Mouse (Mus musculus) cerebellum, postnatal 36 days (tissue): ENCODE measurements around the gene Ntm.

ENCODE experiments used
- DNase-seq, 2 experiments: peaks; one replicate each; pipeline ENCODE4 v3.0.0; 2021 to 2022; ENCODE audit warnings: mixed read lengths in 2 of 2

Ntm gene

GRCm38 (mm10) chr9:29791199-29791915 lies 171.6 kb downstream of the Ntm start:
- DNase-seq: peak; percentile 79 to 82

- no peak for DNase-seq
Measured at GRCm38 (mm10) chr9:29790017-29790416, 172.9 kb downstream of the Ntm start.

DNA sequence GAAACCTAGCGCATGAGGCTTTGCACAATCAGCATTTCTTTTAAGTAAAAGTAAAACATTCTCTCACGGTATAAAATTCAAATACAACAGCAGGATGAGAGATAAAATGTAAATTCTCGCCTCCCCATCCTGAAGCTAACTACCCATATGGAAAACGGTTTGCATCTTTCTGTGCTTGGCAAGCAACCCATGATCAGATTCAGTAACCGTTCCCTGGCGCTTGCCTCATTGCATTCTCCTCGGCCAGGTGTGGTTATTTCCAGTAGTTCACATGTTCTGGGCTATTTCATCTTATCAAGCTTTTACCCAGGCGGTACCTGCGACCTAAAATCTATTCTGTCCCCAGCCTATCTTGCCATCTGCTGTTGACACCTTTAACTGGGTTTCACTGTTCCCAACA lies 174.1 kb downstream of the Ntm start:
- no peak for DNase-seq

DNA sequence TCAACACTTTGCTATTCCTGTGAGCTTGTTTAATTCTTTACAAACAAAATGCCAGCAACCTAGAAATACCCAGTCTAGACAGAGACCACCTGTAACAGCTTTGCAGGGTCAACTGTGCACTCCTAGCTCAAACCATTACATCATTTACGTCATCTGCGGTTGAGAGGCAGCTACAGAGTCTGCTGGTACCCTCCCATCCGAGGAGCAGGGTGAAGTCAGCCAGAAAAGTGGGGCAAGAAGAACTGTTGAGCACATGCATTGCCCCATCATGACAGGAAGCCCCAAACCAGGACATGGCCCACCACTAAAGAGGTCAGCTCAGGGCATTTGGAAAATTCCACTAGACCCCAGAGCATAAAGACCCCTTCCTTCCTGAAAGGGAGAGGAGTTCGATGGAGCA lies 175.5 kb downstream of the Ntm start:
- no peak for DNase-seq

GRCm38 (mm10) chr9:29782697-29783096 lies 180.2 kb downstream of the Ntm start:
- DNase-seq: no peak

GRCm38 (mm10) chr9:29779739-29780138 lies 183.2 kb downstream of the Ntm start:
- no peak for DNase-seq

- DNase-seq: no peak
Measured at GRCm38 (mm10) chr9:29776951-29777350, 186.0 kb downstream of the Ntm start.

- no peak for DNase-seq
Measured at GRCm38 (mm10) chr9:29776542-29776941, 186.4 kb downstream of the Ntm start.

DNA sequence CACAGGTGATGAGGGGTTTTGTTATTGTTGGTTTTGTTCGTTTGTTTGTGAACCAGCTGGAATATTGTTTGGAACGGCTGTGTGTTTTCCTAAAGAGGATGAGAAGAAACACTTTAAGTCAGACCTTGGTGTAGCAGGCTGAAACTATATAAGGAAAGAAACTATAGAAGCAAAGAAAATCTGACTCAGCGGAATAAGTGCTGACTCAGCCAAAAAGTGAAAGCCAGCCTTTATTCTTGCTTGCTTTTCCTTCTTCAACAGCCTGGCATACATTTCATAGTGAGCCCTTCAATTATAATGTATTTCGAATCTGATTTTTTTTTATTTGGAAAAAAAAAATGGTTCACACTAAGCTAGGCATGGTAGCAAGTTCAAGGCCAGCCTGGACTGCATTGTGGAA lies 186.9 kb downstream of the Ntm start:
- no peak for DNase-seq

- DNase-seq: no peak
Measured at GRCm38 (mm10) chr9:29772625-29773388, 190.1 kb downstream of the Ntm start.

GRCm38 (mm10) chr9:29771870-29772269 lies 191.1 kb downstream of the Ntm start:
- no peak for DNase-seq

GRCm38 (mm10) chr9:29771071-29771785 lies 191.7 kb downstream of the Ntm start:
- DNase-seq: no peak

DNA sequence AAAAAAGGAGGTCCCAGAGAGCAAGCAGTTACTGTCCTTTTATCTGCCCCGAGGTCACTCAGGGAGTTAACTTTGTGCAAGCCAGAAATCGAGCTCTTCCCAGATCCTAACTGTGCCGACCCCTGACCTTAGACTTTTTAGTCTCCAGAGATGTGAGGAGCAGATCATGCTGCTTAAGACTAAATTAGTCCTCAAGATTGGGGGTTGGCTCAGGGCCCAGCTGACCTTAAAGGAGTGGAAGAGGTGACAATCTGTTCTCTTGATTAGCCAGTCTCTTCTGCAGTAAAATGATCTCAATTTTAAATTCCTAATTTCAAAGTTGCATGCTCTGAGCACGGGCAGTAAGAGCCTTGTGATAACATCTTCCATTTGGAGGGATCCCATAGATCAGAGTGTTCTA lies 193.6 kb downstream of the Ntm start:
- no peak for DNase-seq

DNA sequence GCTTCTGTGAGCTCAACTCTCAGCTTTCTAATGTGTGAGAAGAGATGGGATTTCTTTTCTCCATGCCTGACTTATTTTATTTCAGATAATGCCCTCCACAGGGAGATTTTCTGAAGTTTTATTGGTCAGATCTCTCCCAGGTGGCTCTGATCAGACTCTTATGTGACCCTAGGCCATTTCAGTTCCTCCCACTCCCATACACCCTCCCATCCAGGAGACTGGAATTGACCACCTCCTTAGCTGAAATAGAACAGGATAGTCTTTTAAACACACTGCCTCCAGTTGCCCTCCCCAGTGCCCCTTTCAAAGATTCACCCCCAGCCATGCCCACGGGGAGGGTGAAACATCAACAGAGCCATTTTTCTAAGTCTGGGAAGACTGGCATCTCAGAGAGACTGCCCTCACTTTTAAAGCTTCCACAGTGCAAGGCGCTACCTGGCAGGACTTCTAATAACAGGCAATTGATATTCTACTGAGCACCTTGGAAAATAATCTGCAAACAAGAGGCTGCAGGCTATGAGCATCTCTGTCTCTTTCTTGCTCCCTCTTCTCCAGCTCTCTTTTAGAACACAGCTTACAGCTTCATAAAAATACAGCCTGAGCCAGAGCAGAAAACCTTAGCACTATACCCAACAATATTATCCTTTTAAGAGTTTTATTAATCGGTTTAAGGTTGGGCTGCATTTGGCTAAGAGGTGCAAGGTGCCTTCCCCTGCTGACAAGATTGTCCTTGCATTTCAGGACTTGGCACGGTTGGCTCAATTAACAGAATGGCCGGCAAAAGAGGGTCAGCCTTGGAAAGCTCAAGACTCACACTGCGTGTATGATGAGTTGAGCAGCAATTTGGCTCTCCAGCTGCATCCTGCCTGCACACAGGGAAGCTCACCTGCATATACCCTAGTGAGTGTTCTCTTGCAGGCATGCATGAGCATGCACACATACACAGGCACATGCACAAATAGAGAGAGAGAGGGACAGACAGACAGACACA lies 196.7 kb downstream of the Ntm start:
- DNase-seq: no peak

DNA sequence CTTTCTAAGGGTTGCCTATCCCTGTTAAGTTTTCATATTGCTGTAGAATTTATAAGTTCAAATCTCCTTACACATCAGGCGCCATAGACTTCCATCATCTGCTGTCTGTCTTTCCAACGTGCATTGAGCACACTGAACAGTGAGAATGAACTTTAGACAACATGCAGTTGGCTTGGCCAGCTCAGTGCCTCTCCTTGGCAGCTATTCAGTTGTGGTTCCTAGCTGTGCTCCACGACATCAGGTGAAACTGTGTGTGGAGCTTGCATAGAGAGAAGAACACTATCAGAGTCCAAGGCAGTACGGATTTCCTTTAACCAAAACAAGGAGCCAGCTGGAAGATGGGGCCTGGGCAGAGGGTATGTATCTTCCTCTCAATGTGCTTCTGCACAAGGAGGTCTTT lies 199.6 kb downstream of the Ntm start:
- DNase-seq: no peak

- DNase-seq: no peak
Measured at GRCm38 (mm10) chr9:29761952-29762586, 200.9 kb downstream of the Ntm start.

DNA sequence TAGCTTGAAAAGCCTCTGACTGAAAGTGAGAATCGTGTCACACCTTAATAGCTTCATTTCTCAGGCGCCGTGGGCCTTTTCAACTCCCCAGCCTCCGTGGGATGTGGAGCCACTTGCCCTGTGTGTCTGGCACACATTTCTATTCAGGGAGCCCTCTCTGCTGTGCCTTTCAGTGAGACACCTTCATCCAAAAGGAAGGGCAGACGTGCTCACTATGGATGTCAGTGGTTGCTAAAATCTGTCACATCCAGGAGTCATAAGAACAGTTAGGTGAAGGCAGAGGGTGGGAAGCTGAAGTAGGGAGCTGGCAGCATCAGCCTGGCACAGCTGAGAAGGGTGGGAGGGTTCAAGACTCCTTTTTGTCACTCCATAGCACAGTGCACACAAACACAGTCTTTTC lies 201.4 kb downstream of the Ntm start:
- no peak for DNase-seq

GRCm38 (mm10) chr9:29759940-29760339 lies 203.0 kb downstream of the Ntm start:
- no peak for DNase-seq

GRCm38 (mm10) chr9:29759060-29759459 lies 203.9 kb downstream of the Ntm start:
- no peak for DNase-seq

DNA sequence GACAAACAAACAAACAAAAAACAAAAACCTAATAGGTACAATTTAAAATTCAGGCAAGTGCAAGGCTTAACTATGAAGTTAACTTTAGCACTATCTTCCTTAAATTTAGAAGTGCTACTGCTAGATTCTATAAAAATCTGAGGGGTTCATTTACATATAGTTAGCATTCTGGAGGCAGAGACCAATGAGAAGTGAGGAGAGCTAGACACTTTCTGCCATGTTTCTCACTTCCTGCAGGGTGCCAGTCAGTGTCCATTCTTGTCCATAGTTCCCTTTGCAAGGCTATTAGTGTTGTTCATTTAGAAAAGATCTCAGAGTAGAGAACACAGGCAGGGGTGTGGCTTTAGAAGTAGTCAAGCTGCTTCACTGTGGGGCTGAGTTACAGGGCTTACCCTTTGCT lies 208.6 kb downstream of the Ntm start:
- no peak for DNase-seq

GRCm38 (mm10) chr9:29751396-29751795 lies 211.5 kb downstream of the Ntm start:
- peak; percentile 57 to 63 for DNase-seq
